ENCODE assay signal across 24 mouse cellular contexts in genomic region chr1:32407651-32408050, GRCm38 (mm10).
"Had no signal": no experiment of that assay in that cellular context is flagged by ENCODE, and none has a peak within 500 bp of the region (broad histone marks: within the 10 kb centered on the region; RNA-seq: fewer than 3 reads in every experiment).

No protein-coding gene starts in this region.

- DNase-seq: gastrocnemius, adult 2 months; gastrocnemius, postnatal 10 days; gastrocnemius, postnatal 25 days; heart, adult 18-20 months; heart, postnatal 10 days; heart, postnatal 4 days; kidney, adult 18-20 months; kidney, adult 8-10 months; kidney, postnatal 10 days; kidney, postnatal 25 days; kidney, postnatal 4 days; liver had no signal

- H3K27me3 ChIP-seq: heart, embryonic 12.5 days; hindbrain, embryonic 12.5 days; limb, embryonic 12.5 days had no signal

- H3K9me3 ChIP-seq: heart, embryonic 12.5 days; hindbrain, embryonic 10.5 days; hindbrain, embryonic 12.5 days; limb, embryonic 10.5 days; limb, embryonic 12.5 days had no signal

- H3K36me3 ChIP-seq: heart, embryonic 10.5 days; heart, embryonic 12.5 days; hindbrain, embryonic 10.5 days; hindbrain, embryonic 12.5 days; limb, embryonic 10.5 days; limb, embryonic 12.5 days had no signal

- H3K27ac ChIP-seq: gastrocnemius, adult 2 months; heart, embryonic 10.5 days; hindbrain, embryonic 10.5 days; hindbrain, embryonic 12.5 days; hindbrain, embryonic 14.5 days; layer of hippocampus, adult 2 months; left cerebral cortex, adult 2 months; limb, embryonic 10.5 days; limb, embryonic 12.5 days had no signal

- H3K4me1 ChIP-seq: heart, embryonic 10.5 days; heart, embryonic 12.5 days; hindbrain, embryonic 10.5 days; hindbrain, embryonic 12.5 days; limb, embryonic 10.5 days; limb, embryonic 12.5 days had no signal

- H3K4me2 ChIP-seq: heart, embryonic 12.5 days; hindbrain, embryonic 12.5 days; hindbrain, embryonic 14.5 days; limb, embryonic 12.5 days had no signal

- ATAC-seq: hindbrain, embryonic 16.5 days; inflammation-experienced regulatory T-cells, adult 6 months; intestine, embryonic 16.5 days had no signal

- H3K9ac ChIP-seq: heart, embryonic 12.5 days; hindbrain, embryonic 12.5 days; hindbrain, embryonic 14.5 days; limb, embryonic 12.5 days had no signal

- H3K4me3 ChIP-seq: gastrocnemius, adult 2 months; heart, embryonic 10.5 days; heart, embryonic 12.5 days; hindbrain, embryonic 10.5 days; hindbrain, embryonic 12.5 days; layer of hippocampus, adult 2 months; left cerebral cortex, adult 2 months; limb, embryonic 10.5 days; limb, embryonic 12.5 days had no signal
